Mouse (Mus musculus) fibroblast of lung, adult 2 months (primary cell): ENCODE measurements around the gene Tcn2.
"Not testable (repeated sequence)": the region's sequence is repeated elsewhere in the genome, so short reads cannot be mapped to it uniquely, and the experiment has no call there.

Experiments
- DNase-seq: peaks from one replicate; pipeline ENCODE4 v3.0.0-alpha.2; 2011; ENCODE audit warnings: low read depth

The Tcn2 gene

DNA sequence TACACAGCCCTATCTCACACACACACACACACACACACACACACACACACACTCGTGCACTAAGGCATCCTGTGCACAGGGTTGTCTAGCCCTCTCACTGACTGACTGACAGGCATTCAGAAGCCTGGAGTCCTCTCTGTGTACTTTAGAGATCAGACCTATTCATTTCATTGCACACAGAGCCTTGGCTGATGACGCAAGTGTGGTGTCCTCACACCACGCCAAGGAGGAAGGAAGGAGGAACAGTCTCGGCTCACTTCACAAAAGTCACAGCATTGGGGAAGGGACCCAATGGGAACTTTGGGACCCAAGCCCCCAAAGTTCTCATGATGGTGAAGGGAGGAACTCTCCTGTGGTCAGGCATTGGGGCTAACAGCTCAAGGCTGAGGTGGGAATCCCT is 1.9 kb downstream of the Tcn2 start:
- no peak for DNase-seq

DNA sequence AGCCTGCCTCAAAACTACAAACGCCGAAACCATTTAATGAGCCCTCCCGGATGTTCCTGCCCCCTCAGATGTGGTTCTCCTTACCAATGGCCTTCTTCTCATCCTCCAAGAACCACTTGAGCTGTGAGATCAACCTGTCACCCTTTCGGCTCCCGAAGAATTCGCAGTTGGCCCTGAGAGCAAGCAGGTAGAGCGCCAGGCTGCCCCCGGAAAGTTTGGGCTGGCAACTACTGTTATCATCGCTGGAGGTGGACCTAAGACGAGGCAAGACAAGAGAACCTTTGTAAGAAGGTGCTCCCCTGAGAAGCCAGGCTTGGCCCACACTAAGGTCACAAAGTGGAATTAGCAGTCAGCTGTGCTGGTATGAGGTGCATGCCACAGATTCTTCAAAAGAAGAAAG is 6.0 kb downstream of the Tcn2 start:
- DNase-seq: no peak

DNA sequence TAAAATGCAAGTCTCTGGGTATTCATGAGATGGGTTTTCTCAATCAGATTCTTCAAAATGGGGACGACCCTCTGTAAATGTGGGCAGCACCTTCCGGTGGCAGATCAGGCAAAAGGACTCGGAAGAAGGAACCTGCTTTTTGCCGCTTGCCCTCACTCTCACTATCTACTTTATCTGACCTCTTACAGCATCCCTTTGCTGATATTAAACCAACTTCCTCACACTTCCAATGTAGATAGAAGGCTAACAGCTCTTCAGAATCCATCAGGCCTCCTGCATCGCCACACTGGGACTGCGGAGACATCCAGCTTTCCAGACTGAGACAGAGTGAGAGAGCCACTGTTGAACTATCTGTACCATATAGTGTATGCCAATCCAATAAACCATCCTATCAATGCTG is 9.2 kb downstream of the Tcn2 start:
- no peak for DNase-seq

DNA sequence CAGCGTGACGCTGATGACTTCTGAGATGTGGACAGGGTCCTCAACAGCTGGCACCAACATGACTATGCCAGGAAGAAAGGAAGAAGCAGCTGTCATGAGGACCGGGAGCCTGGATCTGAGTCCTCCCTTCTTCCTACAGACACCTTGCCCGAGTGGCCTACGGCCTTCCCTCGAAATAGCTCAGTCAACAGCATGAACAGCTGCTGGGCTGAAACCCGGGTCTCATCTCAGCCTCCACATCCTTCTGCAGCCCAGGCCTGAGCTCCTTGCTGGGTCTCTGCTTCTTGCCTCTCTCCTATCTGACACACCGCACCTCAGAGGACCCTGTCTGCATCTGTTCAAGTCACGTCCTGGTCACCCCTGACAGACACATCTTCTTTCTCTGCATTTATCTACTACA is 9.8 kb downstream of the Tcn2 start:
- DNase-seq: no peak

DNA sequence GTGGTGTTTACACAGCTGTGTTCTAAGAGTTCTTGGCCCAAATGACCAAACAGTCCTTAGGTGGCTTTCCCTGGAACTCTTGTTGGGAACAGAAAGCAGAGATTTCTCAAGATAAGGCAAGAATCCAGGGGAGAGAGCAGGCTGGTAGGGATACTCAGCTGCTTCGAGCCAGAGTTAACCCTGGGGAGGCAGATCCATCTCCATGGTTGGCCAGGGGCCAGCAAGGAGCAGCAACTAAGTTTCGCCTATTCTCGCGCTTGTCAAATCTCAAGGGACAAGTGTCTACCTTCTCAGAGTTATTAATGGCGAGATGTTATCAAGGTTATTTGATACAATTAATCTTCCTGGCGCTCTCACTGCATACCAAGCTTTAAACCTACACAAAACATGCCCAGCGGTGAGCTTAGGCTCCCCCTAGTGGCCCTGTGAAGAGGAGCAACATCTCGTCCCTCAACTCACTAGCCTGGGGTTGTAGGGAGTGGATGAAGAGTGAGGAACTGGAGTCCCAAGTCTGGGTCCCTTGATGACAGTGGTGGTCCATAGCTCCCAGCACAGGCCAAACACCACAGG is 10.6 kb downstream of the Tcn2 start:
- DNase-seq: no peak

DNA sequence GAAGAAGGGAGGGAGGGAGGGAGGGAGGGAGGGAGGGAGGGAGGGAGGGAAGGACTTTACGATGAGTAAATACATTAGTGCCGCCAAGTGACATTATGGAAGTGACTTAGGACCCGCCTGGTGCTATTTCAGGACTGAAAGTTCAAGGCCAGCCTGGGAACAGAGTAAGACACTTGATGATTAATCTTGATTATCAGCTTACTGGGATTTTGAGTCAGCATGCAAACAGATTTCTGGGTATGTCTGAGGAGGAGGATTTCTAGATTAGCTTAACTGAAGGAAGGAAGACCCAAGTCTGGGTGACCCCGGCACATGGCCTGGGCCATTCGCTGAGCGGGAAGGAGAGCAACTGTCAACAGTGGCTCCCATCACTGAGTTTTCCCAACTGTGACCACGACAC is 11.5 kb downstream of the Tcn2 start:
- DNase-seq: no peak

DNA sequence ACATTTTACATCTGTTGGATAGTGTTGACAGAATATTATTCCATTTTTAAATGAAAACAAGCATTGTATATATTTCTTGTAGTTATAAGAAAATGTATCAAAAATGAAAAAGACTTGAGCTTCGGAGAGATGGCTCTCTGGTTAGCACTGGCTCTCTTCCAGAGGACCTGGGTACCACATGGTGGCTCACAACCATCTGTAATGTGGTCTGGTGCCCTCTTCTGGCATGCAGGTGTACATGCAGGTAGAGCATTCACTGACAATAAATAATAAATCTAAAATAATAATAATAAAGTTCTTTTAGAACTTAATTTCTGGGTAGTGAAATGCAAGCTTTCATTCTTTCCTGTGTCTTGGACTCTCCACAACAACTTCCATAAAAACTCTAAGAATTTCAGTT is 13.2 kb downstream of the Tcn2 start:
- no peak for DNase-seq

DNA sequence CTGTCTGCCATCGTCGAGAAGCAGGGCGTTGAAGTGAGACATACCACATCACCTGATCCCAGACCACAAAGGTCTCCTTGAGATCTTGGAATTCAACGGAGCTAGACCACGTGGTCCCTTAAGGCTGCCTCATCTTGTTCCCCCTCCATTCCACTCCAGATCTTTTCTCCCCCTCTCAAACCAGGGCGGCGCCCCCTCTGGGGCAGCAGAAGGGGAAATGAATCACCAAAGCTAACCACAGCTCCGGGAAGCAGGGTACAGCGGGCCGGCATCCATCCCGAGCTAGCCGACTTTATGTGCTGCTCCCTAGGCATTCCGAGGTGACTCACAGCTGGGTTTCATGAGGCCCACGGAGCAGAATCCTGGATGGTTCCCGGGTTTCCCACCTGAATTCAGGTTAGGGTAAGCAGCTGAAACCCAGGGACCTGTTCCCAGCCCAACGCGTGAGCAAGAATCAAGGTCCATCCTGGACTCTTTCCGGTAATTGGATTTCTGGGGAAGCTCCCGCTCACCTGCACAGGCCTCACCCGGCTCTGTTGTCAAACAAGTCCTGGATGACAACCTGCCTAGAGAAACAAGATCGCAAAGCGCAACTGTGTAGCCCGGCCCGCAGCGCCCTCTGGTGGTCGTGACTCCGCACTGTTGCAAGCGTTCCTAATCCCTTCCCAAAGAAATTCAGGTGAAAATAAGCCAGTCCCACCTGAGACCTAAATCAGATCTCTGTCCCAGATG is 17.7 kb downstream of the Tcn2 start, which contains the start of gene Slc35e4:
TSS of gene Slc35e4 (minus strand) at position 556 of the 732 bp plus-strand sequence.
- peak; percentile 92 for DNase-seq

DNA sequence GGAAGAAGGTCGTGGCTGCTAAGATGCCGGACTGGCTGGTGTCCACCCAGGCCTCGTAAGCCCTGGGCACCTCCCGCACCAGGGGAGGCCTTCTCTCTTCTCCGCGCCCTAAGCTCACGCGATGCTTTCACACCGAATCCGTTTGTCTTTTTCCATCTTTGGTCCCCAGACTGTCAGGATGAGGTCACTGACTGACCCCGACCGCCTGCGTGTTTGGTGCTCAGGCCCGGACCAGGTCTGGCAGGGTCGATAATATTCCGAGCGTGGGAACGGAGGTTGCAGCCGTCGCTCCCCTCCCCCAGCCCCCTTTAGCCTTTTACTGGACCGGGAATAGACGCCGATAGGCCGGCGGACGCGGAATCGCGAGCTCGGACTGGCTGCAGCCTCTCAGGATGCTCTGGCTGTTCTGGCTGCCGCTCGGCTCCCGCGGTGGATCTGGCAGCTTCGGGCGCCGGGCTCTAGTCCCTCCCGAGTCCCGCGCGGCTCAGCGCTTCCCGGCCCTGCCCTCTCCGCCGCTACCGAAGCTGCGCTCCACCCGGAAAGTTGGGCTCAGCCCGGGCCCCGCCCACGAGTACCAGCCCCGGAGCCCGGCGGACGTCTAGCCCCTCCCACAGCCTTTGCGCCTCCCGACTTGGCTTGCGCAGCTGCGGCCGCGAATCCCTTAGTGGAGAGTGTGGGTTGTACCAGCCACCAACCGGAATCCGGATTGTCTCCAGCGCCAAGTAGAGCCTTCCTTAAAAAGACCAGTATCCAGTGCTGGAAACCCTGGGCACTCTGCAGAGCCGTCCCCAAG is 18.4 kb downstream of the Tcn2 start:
- DNase-seq: peak; percentile 91

DNA sequence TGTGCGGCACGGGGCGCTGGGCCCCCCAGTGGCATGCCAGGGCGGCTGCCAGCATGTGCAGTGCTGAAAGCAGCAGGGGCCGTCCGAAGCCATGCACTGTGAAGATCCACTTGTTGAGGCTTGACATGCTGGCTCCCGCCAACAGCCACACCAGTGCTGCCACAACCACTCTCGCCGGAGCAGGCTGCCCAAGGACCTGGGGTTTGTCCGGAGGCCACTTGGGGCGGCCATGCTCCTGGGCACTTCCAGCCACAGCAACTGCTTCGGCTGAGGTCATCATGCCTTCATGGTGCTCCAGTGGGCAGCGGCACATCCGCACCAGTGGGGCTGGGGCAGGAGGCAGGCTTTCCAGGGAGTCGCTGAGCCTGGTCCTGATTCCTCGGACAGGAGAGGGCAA is 19.1 kb downstream of the Tcn2 start:
- no peak for DNase-seq

DNA sequence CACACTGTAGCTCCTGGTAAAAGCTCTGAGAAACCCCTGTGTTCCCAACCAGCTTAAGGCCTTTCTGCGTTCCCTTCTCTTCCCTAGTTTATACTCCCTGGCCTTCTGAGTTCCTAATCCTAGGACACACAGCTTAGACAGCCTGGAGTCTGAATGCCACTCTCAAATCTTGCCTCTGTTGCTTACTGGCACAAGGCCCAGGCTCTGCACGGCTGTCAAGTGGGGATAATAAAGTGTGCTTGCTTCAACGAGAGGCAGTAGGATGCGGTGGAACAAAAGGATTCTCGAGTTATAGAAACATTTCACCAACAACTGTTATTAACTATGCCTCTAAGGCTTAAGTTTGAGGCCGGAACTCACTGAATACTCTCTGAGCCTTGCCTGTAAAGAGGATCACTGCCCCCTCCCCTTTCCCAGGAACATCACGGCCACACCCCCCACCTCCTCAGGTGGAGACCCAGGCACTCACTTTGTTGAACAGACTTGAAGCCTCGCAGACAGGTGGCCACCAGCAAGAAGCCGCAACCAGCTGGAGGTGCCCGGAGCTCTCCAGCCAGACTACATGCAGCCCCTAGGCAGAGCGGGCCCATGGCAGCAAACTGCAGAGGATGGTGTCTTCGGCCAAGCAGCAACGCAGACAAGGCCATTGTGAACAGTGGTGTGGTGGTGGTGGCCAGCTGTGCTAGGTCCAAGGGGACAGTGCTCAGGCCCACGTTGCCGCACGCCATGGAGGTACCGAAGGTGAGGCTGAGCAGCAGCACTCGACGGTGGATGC is 19.7 kb downstream of the Tcn2 start:
- DNase-seq: no peak

DNA sequence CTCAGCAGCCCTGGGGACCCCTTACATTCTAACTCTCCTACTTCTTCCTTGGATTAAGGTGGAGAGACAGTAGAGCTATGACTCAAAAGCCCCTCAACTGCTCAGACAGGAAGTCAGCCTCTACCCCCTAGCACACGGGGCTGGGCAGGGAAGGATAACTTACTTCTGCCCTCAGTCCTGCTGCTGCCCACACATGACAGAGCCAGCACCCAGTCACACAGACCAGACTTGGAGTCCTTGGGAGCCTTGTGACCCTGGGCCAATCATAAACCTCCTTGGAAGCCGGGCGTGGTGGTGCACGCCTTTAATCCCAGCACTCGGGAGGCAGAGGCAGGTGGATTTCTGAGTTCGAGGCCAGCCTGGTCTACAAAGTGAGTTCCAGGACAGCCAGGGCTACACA is 20.5 kb downstream of the Tcn2 start:
- DNase-seq: not testable (repeated sequence)

DNA sequence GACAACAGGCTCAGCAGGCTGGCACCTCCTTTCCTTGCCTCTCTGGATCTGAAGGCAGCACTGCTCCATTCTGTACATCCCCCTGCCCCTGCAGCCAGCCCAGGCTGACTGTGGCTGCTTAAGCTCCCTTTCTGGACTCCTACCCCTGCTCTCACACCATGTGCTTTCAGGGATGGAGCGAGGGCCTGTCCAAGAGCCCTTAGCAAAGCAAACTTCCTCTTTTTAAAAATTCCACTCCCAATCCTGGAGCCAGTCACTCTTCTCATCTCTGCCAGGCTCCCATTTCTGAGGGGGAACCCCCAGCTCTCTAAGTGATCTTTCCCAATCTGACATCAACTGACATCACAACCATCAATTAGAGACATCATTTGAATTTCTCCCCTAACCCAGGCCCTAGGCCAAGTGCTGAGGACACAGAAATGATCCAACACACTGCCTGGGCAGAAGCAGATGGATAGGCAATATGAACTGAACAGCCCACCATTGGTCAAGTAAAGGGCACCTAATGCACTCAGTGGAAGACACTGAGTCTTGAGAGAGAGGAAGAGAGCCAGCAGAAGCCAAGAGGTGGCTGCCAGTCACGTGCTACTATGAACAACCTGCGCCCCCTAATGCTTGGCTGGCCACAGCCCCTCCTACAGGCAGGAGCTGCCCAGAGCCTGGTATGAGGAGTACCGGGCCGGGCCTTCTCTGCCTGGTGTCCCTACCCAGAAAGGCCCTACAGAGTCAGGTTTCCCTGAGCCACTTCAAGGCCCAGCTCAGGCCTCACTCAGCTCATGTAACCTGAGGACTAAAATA is 21.2 kb downstream of the Tcn2 start:
- DNase-seq: no peak

DNA sequence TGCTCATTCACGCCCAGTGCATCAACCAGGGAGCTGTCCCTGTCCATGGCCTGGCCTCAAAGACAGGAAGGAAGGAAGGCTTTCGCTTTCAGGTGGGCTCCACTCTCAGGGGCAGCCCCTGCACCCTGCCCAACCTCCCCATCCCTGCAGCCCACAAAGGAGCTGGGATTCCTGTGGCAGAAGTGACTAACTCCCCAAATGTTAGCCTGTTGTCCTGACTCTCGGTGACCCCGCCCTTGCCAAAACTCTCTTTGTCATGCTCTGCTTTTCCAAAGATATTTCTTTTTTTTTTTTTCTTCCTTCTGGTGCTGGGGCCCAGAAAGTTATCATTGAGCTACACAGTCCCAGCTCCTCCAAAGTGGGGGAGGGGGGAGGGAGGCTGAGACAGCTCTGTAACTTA is 22.7 kb downstream of the Tcn2 start:
- DNase-seq: no peak

DNA sequence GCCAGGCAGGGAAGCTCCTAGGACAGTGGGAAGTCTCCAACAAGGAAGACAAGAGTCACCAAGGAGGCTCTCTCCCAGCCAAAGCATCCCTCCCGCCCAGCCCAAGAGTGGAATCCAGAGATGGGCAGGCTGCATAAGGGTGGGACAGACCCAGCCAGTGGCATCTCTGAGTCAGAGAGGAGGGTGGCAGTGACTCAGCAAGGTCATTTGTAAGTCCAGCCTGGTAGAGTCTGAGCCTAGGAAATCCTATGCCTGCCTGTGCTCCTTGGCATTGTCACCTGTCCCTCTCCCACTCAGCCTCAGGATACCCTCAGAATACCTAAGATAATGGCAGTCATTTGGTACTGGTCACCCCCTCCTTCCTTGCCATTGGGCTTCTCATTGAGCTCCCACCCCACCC is 26.5 kb downstream of the Tcn2 start:
- no peak for DNase-seq

DNA sequence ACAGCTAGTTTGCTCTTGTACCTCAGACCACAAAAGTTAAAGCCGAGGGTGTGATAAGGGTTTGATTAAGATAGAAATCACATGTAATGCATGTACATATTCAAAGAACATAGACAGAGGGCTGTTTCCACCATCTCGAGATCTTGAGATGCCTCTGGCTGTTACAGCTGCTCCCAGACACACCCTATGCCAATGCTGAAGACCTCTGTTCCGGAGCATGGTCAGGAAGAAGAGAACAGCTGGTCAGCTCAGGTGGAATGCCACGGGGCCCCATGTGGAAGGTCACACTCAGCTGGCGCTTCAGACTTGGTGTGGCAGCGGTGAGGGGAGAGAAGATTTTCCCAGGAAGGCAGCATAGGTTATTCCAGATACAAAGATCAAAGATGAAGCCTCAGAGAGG is 27.3 kb downstream of the Tcn2 start:
- no peak for DNase-seq

DNA sequence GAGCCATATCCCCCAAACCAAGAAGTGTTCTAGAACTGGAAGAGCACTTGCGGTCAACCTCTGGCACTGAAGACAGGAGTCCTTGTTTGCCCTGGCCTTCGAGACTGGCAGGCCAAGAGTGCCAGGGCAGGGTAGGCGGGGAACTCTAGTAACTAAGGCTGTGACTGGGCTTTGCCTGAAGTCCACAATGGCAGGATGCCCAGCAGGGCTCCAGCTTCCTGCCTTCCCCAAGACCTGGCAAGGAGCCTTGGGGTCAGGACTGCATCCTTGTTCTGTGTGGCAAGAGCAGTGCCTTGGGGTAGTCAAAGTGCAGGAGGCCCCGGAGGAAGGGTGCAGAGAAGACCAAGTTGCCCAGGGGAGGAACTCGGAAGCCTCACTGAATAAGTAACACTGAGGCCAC is 28.9 kb downstream of the Tcn2 start:
- DNase-seq: peak; percentile 90

DNA sequence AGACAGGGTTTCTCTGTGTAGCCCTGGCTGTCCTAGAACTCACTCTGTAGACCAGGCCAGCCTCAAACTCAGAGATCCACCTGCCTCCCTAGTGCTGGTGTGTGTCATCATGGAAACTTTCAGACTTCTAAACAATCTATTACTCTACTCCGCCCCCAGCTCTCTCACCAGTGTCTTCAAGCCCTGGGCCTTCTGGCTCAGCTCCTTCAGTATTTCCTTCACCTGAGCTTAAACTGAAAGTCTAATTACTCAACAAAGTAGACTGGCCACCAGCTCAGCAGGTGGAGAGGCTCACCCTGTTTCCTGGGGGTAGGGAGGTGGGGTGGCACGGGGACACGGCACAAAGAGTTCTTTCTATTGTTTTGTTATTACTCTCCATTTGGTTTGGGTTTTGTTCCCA is 29.4 kb downstream of the Tcn2 start:
- DNase-seq: no peak

DNA sequence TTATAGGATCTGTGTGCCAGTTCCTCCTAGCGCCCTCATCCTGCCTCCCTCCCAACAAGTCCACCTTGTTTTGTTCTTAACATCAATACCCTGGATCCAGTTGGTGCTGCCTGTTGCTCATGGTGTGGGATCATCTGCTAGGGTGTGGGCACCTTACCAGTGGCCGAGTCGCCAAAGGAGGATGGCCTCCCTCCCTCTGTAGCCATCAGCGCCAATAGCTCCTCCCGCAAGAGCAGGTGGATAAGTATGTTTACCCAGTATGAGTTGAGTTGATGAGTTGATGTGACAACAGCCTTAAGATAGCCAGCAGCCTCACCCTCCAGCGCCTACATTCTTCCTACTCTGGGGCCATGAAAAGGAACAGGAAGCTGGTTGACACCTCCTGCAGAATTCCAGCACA is 31.7 kb downstream of the Tcn2 start:
- no peak for DNase-seq

DNA sequence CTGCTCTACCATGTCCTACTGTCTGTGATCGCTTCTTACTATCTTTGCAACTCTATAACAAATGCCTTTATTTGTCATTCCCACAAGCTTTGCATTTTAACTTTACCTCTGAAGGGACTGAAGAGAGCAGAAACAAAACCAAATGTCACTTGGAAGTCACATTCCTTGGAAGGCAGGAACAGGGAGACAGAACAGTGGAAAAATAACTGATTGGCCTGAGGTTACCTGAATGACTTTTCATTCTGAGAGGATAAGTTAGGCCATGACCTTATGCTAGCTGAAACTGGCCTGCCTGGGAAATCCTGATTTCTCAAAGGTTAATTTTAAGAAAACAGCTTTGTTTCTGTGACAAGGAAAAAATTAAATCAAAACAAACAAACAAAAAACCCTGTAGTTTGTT is 36.0 kb downstream of the Tcn2 start:
- DNase-seq: no peak

DNA sequence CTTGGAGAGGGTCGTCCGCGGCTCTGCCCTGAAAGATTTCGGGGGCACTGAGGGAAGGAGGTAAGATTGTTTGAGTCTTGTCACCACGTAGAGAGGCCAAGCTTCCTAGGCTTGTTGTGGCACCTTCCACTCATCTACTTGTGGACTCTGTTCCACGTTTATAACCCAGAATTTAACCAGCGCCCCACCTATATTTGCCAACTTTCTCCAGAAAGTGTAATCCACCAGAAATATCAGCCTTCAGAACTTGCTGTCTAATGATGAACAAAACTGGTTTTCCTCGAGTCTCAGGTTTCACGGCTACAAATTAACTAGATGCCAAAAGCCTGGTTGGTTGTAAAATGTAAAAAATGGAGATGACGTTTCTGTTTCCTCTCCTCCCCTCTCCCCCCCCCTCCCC is 36.5 kb downstream of the Tcn2 start:
- DNase-seq: no peak
